Mouse (Mus musculus): Measurements from ENCODE around the gene Sgk2.
"Not testable (repeated sequence)": the region's sequence is repeated elsewhere in the genome, so short reads cannot be mapped to it uniquely, and the experiment has no call there.

Sgk2 gene

DNA sequence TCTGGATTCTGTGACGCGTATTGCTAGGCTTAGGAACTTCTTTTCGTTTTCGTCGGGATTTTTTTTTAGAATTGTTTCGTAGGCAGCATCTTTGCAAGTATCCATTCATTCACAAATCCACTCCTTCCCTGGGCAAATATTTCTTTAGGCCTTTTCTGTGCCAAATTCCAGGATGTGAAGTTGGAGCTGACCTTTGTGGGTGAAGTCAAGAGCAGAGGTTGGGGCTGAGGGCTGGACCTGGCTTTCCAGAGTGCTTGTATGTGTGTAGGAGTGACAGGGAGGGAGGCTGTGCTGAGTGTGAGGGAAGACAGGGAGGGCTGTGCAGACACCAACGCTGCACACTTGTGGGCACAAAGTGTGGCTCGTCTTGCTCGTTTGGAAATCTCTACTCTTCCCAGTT, 69.5 kb downstream of the Sgk2 start:
- no peak for DNase-seq (ENCODE audit: low read depth in 2 of 2, low spot score in 2 of 2)

DNA sequence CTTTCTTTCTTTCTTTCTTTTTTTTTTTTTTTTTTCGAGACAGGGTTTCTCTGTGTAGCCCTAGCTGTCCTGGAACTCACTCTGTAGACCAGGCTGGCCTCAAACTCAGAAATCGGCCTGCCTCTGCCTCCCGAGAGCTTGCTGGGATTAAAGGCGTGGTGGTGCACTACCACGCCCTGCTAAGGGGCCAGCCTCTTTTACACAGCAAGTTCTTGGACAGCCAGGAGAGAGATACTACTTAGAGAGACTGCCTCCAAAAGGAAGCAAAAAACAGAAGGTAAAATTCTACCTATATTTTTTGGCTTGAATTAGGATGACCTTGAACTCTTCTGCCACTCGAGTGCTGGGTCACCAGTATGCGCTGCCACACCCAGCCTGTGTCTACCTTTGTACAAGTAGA, 71.9 kb downstream of the Sgk2 start:
- DNase-seq (ENCODE audit: low read depth in 2 of 2, low spot score in 2 of 2) = not testable (repeated sequence)

DNA sequence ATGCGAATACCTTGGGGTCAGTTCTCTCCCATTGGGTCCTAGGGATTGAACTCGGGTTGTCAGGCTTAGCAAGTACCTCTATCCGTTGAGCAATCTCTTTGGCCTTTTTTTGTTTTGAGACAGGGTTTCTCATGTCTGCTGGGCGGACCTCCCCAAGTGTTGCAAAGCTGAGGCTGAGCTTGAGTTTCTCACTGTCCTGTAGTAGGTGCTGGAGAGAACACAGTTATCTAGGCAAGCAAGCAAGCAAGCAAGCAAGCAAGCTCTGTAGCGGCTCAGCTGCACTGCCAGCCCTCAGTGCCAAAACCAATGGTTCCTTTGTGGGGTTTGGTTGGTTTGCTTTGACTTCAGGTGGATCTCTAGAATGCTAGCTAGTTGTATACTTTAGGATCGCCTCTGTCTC, 73.5 kb downstream of the Sgk2 start:
- DNase-seq (ENCODE audit: low read depth in 2 of 2, low spot score in 2 of 2) = no peak

DNA sequence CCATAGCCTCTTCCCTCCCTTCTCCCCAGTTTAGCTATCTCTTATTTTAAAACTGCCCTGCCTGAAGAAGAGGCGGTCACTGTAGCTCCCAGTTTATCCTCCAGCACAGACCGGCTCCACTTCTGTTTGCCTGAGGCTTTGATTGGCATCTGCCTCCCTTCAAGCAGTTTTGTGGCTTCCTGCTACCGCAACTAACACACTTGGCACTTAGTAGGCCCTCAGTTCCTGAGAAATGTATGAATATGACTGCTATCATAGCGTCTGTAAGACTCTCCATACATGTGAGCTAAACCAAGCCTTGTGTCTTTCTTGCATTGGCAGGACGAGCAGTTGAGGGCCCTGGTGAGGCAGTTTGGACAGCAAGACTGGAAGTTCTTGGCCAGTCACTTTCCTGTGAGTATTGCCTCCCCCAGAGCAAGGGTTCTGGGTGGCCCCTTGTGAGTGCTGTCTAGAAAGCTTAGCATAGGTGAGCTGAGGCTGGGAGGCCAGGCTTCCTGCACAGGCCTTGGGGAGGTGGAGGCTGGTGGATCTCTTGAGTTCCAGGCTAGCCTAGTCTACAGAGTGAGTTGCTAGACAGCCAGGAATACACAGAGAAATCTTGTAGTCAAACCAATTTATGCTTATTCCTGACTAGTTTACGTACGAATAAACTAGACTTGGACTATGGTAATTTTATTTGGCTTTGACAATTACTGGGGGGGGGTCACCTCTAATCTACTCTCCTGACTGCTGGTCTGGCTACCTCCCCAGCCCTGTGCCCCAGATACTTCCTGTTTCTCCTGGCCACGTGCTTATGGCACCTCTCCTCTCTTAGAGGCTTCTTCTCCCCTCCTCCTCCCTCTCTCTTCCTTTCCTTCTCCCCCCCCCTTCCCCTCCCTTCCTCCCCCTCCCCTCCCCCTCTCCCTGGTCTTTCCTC, 74.3 kb downstream of the Sgk2 start:
- no peak for DNase-seq (ENCODE audit: low read depth in 2 of 2, low spot score in 2 of 2)

DNA sequence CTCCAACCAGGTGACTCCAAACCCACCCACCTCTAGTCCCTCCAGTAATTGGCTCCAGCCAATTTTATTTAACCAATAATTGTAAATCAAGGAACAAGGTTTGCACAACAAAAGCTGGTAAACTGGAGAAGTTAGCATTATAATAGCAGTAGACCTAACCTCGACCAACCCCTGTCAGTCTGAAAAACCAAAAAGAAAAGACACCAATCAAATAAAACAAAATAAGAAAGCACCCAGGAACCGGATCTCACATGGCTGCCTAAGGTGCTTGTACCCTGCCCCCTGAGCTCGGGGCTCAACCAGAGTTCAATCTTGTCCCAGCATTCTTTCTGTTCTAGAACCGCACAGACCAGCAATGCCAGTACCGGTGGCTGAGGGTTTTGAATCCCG, 75.0 kb downstream of the Sgk2 start:
- no peak for DNase-seq (ENCODE audit: low read depth in 2 of 2, low spot score in 2 of 2)
